Mouse (Mus musculus) small intestine, adult 2 months (tissue): Measurements from ENCODE around the gene Tmem110. TPM values are rescaled to one million over a fixed set of nuclear protein-coding genes. Genes with fewer than 3 reads are reported as not detected.

Experiments used
- H3K27ac ChIP-seq: fragments of 200-500 bp; 2 replicates; pipeline ENCODE4 v1.5.1; 2012; ENCODE audit warnings: low read depth, low read length, control low read depth, inconsistent platforms; ENCODE audit not compliant: insufficient read depth
- H3K27me3 ChIP-seq: fragments of 200-500 bp; 2 replicates; pipeline ENCODE4 v1.6.1; 2012; ENCODE audit warnings: mild to moderate bottlenecking, moderate library complexity, low read length, inconsistent platforms; ENCODE audit not compliant: control insufficient read depth, insufficient read depth
- H3K36me3 ChIP-seq: fragments of 200-500 bp; 2 replicates; pipeline ENCODE4 v1.6.1; 2012; ENCODE audit warnings: mild to moderate bottlenecking, low read length, control low read depth, inconsistent platforms; ENCODE audit not compliant: control insufficient read depth, insufficient read depth
- H3K4me1 ChIP-seq: fragments of 200-500 bp; 2 replicates; pipeline ENCODE4 v1.6.1; 2012; ENCODE audit warnings: low read length, inconsistent platforms, mixed read lengths; ENCODE audit not compliant: control insufficient read depth, insufficient read depth, insufficient read length
- H3K4me3 ChIP-seq: fragments of 200-500 bp; 2 replicates; pipeline ENCODE4 v1.5.1; 2012; ENCODE audit warnings: low read depth, mild to moderate bottlenecking, control low read depth, inconsistent platforms, low read length, moderate library complexity
- CTCF ChIP-seq: fragments of 200-500 bp; IDR thresholded peaks from 2 replicates; pipeline ENCODE4 v1.5.1; 2012; ENCODE audit warnings: low read depth, mild to moderate bottlenecking, control low read depth, inconsistent platforms, low read length, moderate library complexity, mixed read lengths; ENCODE audit not compliant: insufficient replicate concordance, insufficient read length; ENCODE audit errors: extremely low read depth
- POLR2A ChIP-seq: fragments of 200-500 bp; IDR thresholded peaks from 2 replicates; pipeline ENCODE4 v1.6.1; 2012; ENCODE audit warnings: low read depth, mild to moderate bottlenecking, control low read depth, inconsistent platforms, low read length, moderate library complexity
- WGBS: fragments of 180-500 bp; shearing (Covaris S2); methylation state at CpG from one replicate; pipeline ENCODE4 v1.1.7; 2018; 5-methylcytosine and 5-hydroxymethylcytosine counted together
- polyA plus RNA-seq: library from polyadenylated mRNA; depleted of rRNA; stranded (reverse); fragments of >200 nt; gene quantifications from 2 replicates; pipeline ENCODE4 v1.2.3, GENCODE M21; 2012

Gene Tmem110
- polyA plus RNA-seq, 1 experiment, result 11.2 TPM

GRCm38 (mm10) chr14:30843701-30844100, 18.3 kb downstream of the Tmem110 start:
- no peaks in the 10 kb centered on the region for H3K36me3 ChIP-seq
- no peaks in the 10 kb centered on the region for H3K27me3 ChIP-seq
- H3K4me3 ChIP-seq, result no peak overlapping the region
- WGBS, result 82% methylated on average over 3 of the region's 3 CpGs
- no peaks in the 10 kb centered on the region for H3K4me1 ChIP-seq
- no peak overlapping the region for H3K27ac ChIP-seq
- TF ChIP-seq CTCF, result no peak
- TF ChIP-seq POLR2A, result no peak

GRCm38 (mm10) chr14:30850504-30850903, 25.1 kb downstream of the Tmem110 start:
- Histone ChIP-seq H3K36me3 (no peaks in the 10 kb centered on the region), H3K27ac (no peak overlapping the region), H3K27me3 (no peaks in the 10 kb centered on the region), H3K4me1 (no peaks in the 10 kb centered on the region; the same call in 1 of the 2 replicates), H3K4me3 (no peak overlapping the region)
- 94% methylated on average over 5 of the region's 5 CpGs for WGBS
- TF ChIP-seq CTCF, result no peak
- TF ChIP-seq POLR2A, result no peak

DNA sequence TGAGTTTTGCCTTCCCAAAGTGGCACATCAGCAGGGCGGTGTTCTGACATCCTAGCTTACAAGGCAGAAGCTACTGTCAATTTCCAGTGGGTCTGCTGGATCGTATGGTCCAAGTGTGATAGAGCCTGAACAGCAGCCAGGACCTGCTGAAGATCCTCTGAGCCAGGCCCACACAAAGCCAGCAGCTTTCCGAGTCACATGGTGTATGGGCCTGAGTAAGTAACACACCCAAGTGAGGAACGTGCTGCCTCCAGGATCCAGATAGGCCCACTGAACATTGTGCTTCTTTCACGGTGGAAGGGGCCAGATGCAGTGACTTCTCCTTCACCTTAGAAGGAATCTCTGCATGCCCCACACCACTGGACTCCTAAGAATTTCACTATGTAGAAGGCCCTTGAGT, 26.9 kb downstream of the Tmem110 start:
- WGBS, result 80% methylated on average over 5 of the region's 5 CpGs
- no peak for TF ChIP-seq CTCF
- TF ChIP-seq POLR2A, result no peak
- Histone ChIP-seq H3K4me3 (no peak overlapping the region), H3K27ac (no peak overlapping the region), H3K27me3 (no peaks in the 10 kb centered on the region), H3K4me1 (no peaks in the 10 kb centered on the region; the same call in 1 of the 2 replicates), H3K36me3 (no peaks in the 10 kb centered on the region)

DNA sequence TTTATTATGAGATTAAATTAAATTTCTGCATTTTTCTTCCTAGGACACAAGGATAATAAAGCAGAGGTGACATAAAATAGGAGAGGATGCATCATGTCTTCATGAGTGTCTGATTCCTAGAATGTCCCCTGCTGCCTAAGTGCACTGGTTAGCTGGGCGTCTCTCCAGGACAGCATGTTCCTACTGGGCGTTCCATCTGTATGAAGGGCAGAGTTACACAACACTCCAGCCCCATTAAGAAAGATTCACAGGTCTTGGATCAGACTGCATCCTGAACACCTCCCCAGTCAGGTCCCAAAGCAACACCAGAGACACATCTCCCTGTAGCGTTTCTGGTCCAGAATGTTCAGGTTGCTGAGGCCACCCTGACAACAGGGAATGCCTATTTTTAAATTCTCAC, 29.9 kb downstream of the Tmem110 start:
- 92% methylated on average over 3 of the region's 3 CpGs for WGBS
- TF ChIP-seq POLR2A, result no peak
- TF ChIP-seq CTCF, result no peak
- Histone ChIP-seq H3K4me1 (no peaks in the 10 kb centered on the region), H3K4me3 (no peak overlapping the region), H3K27ac (no peak overlapping the region), H3K36me3 (no peaks in the 10 kb centered on the region), H3K27me3 (no peaks in the 10 kb centered on the region)

DNA sequence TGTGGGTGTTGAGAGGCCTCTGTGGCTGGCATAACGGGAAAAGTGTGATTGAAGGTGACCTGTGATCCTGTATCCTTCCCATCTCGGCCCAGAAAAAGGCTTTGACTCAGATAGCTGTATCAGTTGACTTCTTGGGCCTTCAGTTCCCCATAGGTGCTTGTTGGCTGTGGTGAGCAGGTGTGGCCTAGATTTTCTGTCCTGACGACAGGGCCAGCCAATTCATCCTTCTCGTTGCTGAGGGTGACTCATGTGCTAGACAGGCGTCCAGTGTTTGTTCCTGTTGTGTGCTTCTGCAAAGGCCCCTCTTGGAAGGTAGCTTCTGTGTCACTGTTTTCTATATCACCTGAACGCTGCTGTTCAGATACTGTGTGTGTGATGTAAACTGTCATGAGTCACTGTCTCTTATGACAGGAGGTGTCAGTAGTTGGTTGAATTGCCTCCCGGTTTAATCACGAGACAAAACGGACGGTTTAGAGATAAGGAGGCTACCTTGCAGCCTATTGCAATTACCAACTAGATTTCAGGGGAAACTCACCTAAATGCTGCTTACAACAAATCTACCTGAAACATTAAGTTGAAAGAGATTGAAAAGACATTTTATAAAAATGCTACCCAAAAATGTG, 31.6 kb downstream of the Tmem110 start:
- H3K27ac ChIP-seq, result no peak overlapping the region
- WGBS, result 33% methylated on average over 10 of the region's 10 CpGs

GRCm38 (mm10) chr14:30857990-30858389, 32.6 kb downstream of the Tmem110 start:
- TF ChIP-seq CTCF (peak; percentile 25; the same call in 1 of the 2 replicates), POLR2A (no peak)
- Histone ChIP-seq H3K4me3 (no peak overlapping the region), H3K36me3 (no peaks in the 10 kb centered on the region), H3K27ac (no peak overlapping the region), H3K4me1 (peaks cover 8% of the 10 kb centered on the region), H3K27me3 (no peaks in the 10 kb centered on the region)
- 82% methylated on average over 4 of the region's 4 CpGs for WGBS

More for the DNA sequence above, 31.6 kb downstream of the Tmem110 start:
- H3K27me3 ChIP-seq, result no peaks in the 10 kb centered on the region
- no peaks in the 10 kb centered on the region for H3K36me3 ChIP-seq
- H3K4me1 ChIP-seq, result peaks cover 8% of the 10 kb centered on the region
- TF ChIP-seq CTCF (no peak), POLR2A (no peak)
- no peak overlapping the region for H3K4me3 ChIP-seq

- Histone ChIP-seq H3K4me3 (no peak overlapping the region), H3K4me1 (peaks cover 8% of the 10 kb centered on the region), H3K27me3 (no peaks in the 10 kb centered on the region), H3K27ac (no peak overlapping the region), H3K36me3 (no peaks in the 10 kb centered on the region)
- no peak for TF ChIP-seq POLR2A
- WGBS, result 26% methylated on average over 16 of the region's 16 CpGs
Measured at GRCm38 (mm10) chr14:30861421-30862125, 36.2 kb downstream of the Tmem110 start.
